Mouse (Mus musculus): ENCODE results near the gene 4933406M09Rik. TPM values are rescaled to one million over a fixed set of nuclear protein-coding genes. Genes with fewer than 3 reads are reported as not detected.

4933406M09Rik gene
- polyA plus RNA-seq, 1 experiment from 2014 or later, result not detected

GRCm38 (mm10) chr1:134414038-134414437 lies 28.3 kb downstream of the 4933406M09Rik start:
- no peaks in the 10 kb centered on the region; the same call in 1 of the 2 replicates for H3K9me3 ChIP-seq
- H3K36me3 ChIP-seq, result peaks cover 38% of the 10 kb centered on the region
- no peak overlapping the region for H3K4me3 ChIP-seq
- peaks cover 40% of the 10 kb centered on the region for H3K4me1 ChIP-seq
- H3K27me3 ChIP-seq (replicated peaks), result no peaks in the 10 kb centered on the region
- ATAC-seq (ENCODE audit: extremely low read depth, insufficient number of reproducible peaks, low FRiP score, low TSS enrichment), result no peak
- H3K27ac ChIP-seq (replicated peaks), result peak overlapping the region; percentile 96; the same call in 1 of the 2 replicates
- H3K4me2 ChIP-seq, result peak overlapping the region; percentile 85; the same call in 1 of the 2 replicates
- H3K9ac ChIP-seq, result peak overlapping the region; percentile 96
- WGBS, result 42% methylated on average over 2 of the region's 2 CpGs

- ATAC-seq (ENCODE audit: extremely low read depth, insufficient number of reproducible peaks, low FRiP score, low TSS enrichment), result no peak; the same call in 1 of the 2 replicates
- peak overlapping the region; percentile 96 for H3K27ac ChIP-seq (replicated peaks)
- peak overlapping the region; percentile 94 for H3K4me3 ChIP-seq
- H3K9ac ChIP-seq, result peak overlapping the region; percentile 96
- no peaks in the 10 kb centered on the region for H3K27me3 ChIP-seq (replicated peaks)
- no peaks in the 10 kb centered on the region; the same call in 1 of the 2 replicates for H3K9me3 ChIP-seq
- peaks cover 32% of the 10 kb centered on the region for H3K36me3 ChIP-seq
- WGBS, result 13% methylated on average over 11 of the region's 11 CpGs
- peaks cover 46% of the 10 kb centered on the region for H3K4me1 ChIP-seq
- H3K4me2 ChIP-seq, result peak overlapping the region; percentile 85
Measured at GRCm38 (mm10) chr1:134414501-134415167, 28.9 kb downstream of the 4933406M09Rik start.

GRCm38 (mm10) chr1:134415168-134415831 lies 29.6 kb downstream of the 4933406M09Rik start, which contains the start of gene Adipor1:
TSS of gene Adipor1 (plus strand) at chr1:134415378.
- peak; percentile 98 for ATAC-seq (ENCODE audit: extremely low read depth, insufficient number of reproducible peaks, low FRiP score, low TSS enrichment)
- H3K4me2 ChIP-seq, result peak within 1 kb of the TSS; percentile 85
- no peaks in the 10 kb centered on the region; the same call in 1 of the 2 replicates for H3K9me3 ChIP-seq
- peak within 1 kb of the TSS; percentile 96 for H3K9ac ChIP-seq
- WGBS, result under 1% methylated on average over 74 of the region's 77 CpGs
- peaks cover 25% of the 10 kb centered on the region for H3K36me3 ChIP-seq
- H3K27me3 ChIP-seq (replicated peaks), result no peaks in the 10 kb centered on the region
- H3K27ac ChIP-seq (replicated peaks), result peak within 1 kb of the TSS; percentile 96
- H3K4me3 ChIP-seq, result peak within 1 kb of the TSS; percentile 94
- H3K4me1 ChIP-seq, result peaks cover 53% of the 10 kb centered on the region

GRCm38 (mm10) chr1:134418414-134418975 lies 32.8 kb downstream of the 4933406M09Rik start:
- Histone ChIP-seq H3K27me3 (replicated peaks) (no peaks in the 10 kb centered on the region), H3K9me3 (no peaks in the 10 kb centered on the region), H3K4me1 (peaks cover 80% of the 10 kb centered on the region), H3K9ac (peak overlapping the region; percentile 65), H3K27ac (replicated peaks) (peak overlapping the region; percentile 76), H3K4me2 (peak overlapping the region; percentile 85), H3K36me3 (peaks cover 11% of the 10 kb centered on the region), H3K4me3 (peak overlapping the region; percentile 94; the same call in 1 of the 2 replicates)
- WGBS, result 56% methylated on average over 2 of the region's 2 CpGs
- ATAC-seq (ENCODE audit: extremely low read depth, insufficient number of reproducible peaks, low FRiP score, low TSS enrichment), result no peak

GRCm38 (mm10) chr1:134419176-134419575 lies 33.4 kb downstream of the 4933406M09Rik start:
- WGBS, result 30% methylated on average over 1 of the region's 1 CpGs
- H3K27me3 ChIP-seq (replicated peaks), result no peaks in the 10 kb centered on the region
- ATAC-seq (ENCODE audit: extremely low read depth, insufficient number of reproducible peaks, low FRiP score, low TSS enrichment), result no peak
- H3K4me2 ChIP-seq, result peak overlapping the region; percentile 85
- peaks cover 81% of the 10 kb centered on the region for H3K4me1 ChIP-seq
- H3K27ac ChIP-seq (replicated peaks), result peak overlapping the region; percentile 76
- peak overlapping the region; percentile 94; the same call in 1 of the 2 replicates for H3K4me3 ChIP-seq
- H3K9me3 ChIP-seq, result no peaks in the 10 kb centered on the region
- H3K36me3 ChIP-seq, result peaks cover 17% of the 10 kb centered on the region
- H3K9ac ChIP-seq, result 0 out of 2 replicates have a peak overlapping the region, but pooled peaks have one; percentile 44

DNA sequence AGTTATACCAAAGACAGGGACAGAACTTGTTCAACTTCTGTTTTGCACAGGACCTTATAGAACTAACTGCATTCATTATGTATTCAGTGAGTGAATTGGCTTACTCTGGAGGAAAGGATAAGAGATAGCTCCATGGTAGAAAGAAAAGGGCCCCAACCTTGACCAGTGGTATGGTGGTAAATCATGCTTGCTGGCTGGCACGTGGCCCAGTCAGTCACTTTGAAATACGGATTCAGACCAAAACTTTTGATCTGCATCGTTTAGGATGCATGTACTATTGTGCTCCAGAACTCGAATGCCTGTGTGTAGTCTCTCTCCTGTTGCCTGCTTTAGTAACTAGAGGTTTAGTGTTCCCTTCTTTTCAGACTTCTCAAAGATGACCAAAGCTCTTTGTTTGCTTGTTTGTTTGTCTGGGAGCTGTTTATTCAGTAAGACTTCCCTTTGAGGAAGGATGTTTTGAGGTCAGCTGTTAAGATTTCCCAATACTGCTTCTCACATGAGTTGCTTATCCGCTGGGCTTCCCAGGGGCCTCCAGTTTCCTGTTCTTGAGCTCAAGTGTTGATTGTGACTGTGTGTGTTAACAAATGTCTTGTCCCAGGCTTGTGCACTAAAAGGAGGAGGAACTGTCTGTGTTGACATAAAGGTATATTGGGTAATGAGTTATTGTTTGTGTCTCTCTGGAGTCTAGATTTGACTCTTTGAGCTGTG lies 34.2 kb downstream of the 4933406M09Rik start:
- Histone ChIP-seq H3K36me3 (peaks cover 25% of the 10 kb centered on the region), H3K9me3 (no peaks in the 10 kb centered on the region), H3K27me3 (replicated peaks) (no peaks in the 10 kb centered on the region), H3K27ac (replicated peaks) (peak overlapping the region; percentile 76), H3K4me3 (peak overlapping the region; percentile 17), H3K4me1 (peaks cover 74% of the 10 kb centered on the region), H3K9ac (peak overlapping the region; percentile 44), H3K4me2 (peak overlapping the region; percentile 85)
- 43% methylated on average over 5 of the region's 5 CpGs for WGBS
- ATAC-seq (ENCODE audit: extremely low read depth, insufficient number of reproducible peaks, low FRiP score, low TSS enrichment), result no peak

- H3K27ac ChIP-seq (replicated peaks), result no peak overlapping the region
- H3K9me3 ChIP-seq, result no peaks in the 10 kb centered on the region
- H3K27me3 ChIP-seq (replicated peaks), result no peaks in the 10 kb centered on the region
- no peak for ATAC-seq (ENCODE audit: extremely low read depth, insufficient number of reproducible peaks, low FRiP score, low TSS enrichment)
- 70% methylated on average over 10 of the region's 10 CpGs for WGBS
- H3K36me3 ChIP-seq, result peaks cover 62% of the 10 kb centered on the region
- peaks cover 57% of the 10 kb centered on the region for H3K4me1 ChIP-seq
- H3K4me2 ChIP-seq, result peak overlapping the region; percentile 20; the same call in 1 of the 2 replicates
- no peak overlapping the region for H3K4me3 ChIP-seq
- H3K9ac ChIP-seq, result no peak overlapping the region
Measured at GRCm38 (mm10) chr1:134423911-134424310, 38.2 kb downstream of the 4933406M09Rik start.

- no peaks in the 10 kb centered on the region for H3K9me3 ChIP-seq
- 0 out of 2 replicates have a peak overlapping the region, but pooled peaks have one; percentile 39 for H3K27ac ChIP-seq (replicated peaks)
- H3K4me2 ChIP-seq, result peak overlapping the region; percentile 30; the same call in 1 of the 2 replicates
- H3K4me1 ChIP-seq, result peaks cover 34% of the 10 kb centered on the region
- H3K27me3 ChIP-seq (replicated peaks), result no peaks in the 10 kb centered on the region
- H3K9ac ChIP-seq, result no peak overlapping the region
- WGBS, result 12% methylated on average over 5 of the region's 5 CpGs
- H3K4me3 ChIP-seq, result no peak overlapping the region
- H3K36me3 ChIP-seq, result peaks cover 85% of the 10 kb centered on the region
- ATAC-seq (ENCODE audit: extremely low read depth, insufficient number of reproducible peaks, low FRiP score, low TSS enrichment), result peak; percentile 66
Measured at GRCm38 (mm10) chr1:134426289-134426688, 40.5 kb downstream of the 4933406M09Rik start.

- no peak overlapping the region for H3K9ac ChIP-seq
- H3K27ac ChIP-seq (replicated peaks), result no peak overlapping the region
- no peak for ATAC-seq (ENCODE audit: extremely low read depth, insufficient number of reproducible peaks, low FRiP score, low TSS enrichment)
- peaks cover 56% of the 10 kb centered on the region for H3K36me3 ChIP-seq
- H3K27me3 ChIP-seq (replicated peaks), result no peaks in the 10 kb centered on the region
- H3K9me3 ChIP-seq, result no peaks in the 10 kb centered on the region
- no peak overlapping the region for H3K4me3 ChIP-seq
- WGBS, result 82% methylated on average over 10 of the region's 10 CpGs
- no peak overlapping the region for H3K4me2 ChIP-seq
- no peaks in the 10 kb centered on the region for H3K4me1 ChIP-seq
Measured at GRCm38 (mm10) chr1:134433002-134433401, 47.3 kb downstream of the 4933406M09Rik start.

- Histone ChIP-seq H3K9ac (no peak overlapping the region), H3K27ac (replicated peaks) (no peak overlapping the region), H3K36me3 (peaks cover 51% of the 10 kb centered on the region), H3K27me3 (replicated peaks) (no peaks in the 10 kb centered on the region), H3K4me2 (no peak overlapping the region), H3K4me1 (no peaks in the 10 kb centered on the region), H3K4me3 (no peak overlapping the region), H3K9me3 (no peaks in the 10 kb centered on the region)
- ATAC-seq (ENCODE audit: extremely low read depth, insufficient number of reproducible peaks, low FRiP score, low TSS enrichment), result no peak
- 82% methylated on average over 4 of the region's 4 CpGs for WGBS
Measured at GRCm38 (mm10) chr1:134433473-134433872, 47.7 kb downstream of the 4933406M09Rik start.

Data from heart, embryonic 13.5 days (tissue).